Mouse (Mus musculus) layer of hippocampus, postnatal 36 days (tissue): ENCODE measurements around the gene Odaph. TPM values are rescaled to one million over a fixed set of nuclear protein-coding genes. Genes with fewer than 3 reads are reported as not detected.
"Not testable (repeated sequence)": the region's sequence is repeated elsewhere in the genome, so short reads cannot be mapped to it uniquely, and the experiment has no call there.

ENCODE experiments used
- DNase-seq, 2 experiments: peaks; one replicate each; pipeline ENCODE4 v3.0.0; 2022
- total RNA-seq, 2 experiments: library from RNA; stranded (reverse); gene quantifications; 2 replicates each; pipeline ENCODE4 v1.2.3; 2021

Odaph gene
- not detected for total RNA-seq

DNA sequence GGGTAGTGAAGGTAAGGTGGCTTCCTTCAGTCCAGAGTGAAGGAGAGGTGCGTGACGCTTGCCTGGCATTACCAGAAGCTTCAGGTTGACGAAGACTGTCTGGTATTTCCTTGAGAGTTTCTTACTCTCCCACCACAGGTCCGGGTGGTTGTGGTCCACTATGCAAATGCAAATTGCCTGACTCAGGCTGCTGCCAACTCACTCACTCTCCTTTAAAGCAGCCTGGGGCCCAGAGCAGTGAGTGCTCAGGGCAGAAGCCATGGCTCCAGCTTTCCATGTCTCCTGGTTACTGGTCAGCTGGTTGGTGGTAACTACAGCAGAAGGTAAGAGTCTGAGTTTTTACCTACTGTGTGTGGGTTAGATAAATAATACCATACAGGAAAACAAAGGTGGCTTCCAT is at the start of gene Odaph:
TSS of gene Odaph (plus strand) at position 240 of the 400 bp plus-strand sequence.
- DNase-seq = no peak

DNA sequence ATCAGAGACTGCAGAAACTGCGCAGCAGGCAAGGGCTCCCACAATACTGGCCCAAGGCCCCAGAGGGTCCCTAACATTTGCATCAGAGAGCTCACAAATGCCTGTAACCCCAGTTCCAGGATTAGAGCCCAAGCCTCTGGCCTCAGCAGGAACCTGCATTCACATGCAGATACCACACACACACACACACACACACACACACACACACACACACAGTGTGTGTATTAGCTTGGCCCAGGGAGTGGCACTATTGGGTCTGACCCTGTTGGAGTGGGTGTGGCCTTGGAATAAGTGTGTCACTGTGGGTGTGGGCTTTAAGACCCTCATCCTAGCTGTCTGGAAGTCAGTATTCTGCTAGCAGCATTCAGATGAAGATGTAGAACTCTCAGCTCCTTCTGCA is 41.7 kb upstream of the Odaph start:
- DNase-seq = not testable (repeated sequence)

DNA sequence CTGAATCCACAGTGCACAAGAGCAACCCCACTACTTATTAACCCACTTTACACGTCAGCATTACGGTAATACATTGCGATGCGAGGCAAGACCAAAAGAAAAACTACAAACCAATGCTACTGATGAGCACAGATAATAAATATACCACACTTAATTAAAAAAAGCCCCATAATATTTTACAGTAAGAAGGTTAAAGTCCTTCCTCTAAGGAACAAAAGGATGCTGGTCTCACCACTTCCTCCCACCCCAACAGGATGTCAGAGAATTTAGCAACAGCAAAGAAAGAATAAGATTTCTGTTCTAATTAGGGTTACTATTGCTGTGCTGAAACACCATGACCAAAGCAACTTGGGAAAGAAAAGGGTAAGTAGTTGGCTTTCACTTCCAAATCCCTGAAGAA is 40.3 kb upstream of the Odaph start:
- no peak for DNase-seq

DNA sequence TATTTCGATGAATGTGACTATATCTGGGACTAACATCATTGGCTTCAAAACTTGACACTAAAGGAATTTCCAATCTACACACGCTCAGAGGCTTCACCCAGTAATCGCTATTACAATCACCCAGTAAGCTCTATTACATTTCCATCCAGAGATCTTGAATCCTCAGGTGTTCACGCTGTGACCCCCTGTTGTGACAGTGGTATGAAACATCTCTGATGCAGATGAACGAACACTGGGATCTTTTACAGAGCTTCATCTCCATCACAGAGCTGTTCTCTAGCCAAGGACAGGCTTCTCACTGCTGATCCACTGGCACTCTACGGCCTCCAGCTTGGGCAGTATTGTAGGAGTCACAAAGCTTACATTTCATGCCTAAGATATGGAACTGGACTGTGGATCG is 37.8 kb upstream of the Odaph start:
- no peak for DNase-seq

DNA sequence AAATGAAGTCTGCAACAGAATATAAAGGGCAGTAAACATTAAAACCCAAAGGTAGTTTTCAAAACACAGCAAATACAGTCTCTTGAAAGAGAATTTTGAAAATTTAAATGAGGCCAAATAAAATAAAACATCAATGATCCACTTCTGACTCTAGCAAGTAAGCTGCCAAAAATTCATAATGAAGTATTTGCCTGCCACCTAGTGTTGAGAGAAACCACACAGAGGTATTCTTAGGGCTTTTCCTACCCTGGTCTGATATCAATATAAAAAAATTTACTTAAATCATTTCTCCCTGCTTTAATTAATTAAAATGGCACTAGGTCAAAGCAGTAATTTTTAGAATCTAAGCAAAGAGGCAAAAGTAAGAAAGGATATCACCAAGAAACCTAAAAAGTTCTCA is 35.9 kb upstream of the Odaph start:
- DNase-seq = no peak

DNA sequence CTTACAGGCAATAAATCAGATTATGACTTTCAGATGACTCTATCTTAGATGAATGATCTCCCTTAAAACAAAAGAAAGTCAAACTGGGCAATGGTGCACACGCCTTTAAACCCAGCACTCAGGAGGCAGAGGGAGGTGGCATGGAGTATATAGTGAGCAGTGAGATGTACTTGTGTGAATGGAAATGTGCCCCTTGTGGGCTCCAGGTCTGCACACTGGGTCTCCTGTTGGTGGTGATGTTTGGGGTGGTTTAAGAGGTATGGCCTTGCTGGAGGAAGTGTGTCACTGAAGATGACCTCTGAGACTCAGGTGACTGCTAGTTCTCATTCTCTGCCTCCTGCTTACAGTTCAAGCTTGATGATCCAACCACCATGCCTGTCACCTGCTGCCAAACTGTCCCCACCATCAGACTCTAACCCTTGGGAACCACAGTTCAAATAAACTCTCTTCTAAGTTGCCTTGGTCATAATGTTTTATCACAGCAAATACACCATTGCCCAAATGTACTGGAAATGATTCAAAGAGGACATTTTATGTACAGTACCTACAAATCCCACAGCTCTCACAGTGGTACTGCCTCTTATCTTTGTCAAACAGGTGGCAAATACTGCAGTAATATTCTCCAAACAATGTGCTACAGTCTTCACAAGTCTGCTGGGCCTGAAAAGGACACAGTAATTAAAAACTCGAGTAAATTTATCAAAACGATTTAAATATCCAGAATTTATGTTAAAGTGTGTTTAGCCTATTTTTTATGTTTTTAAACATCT is 30.1 kb upstream of the Odaph start:
- DNase-seq = no peak

DNA sequence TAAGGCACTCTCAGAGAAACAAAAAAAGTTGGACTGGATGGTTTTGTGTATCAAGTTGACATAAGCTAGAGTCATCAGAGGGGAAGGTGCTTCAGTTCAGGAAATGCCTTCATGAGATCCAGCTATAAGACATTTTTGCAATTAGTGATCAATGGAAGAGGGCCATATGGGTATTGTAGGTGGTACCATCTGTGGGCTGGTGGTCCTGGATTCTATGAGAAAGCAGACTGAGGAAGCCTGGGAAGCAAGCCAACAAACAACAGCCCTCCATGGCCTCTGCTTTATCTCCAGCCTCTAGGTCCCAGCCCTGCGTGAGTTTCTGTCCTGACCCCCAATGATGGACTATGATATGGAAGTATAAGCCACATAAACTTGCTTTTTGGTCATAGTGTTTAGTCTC is 28.2 kb upstream of the Odaph start:
- peak in 1 of 2 experiments; percentile 27 for DNase-seq

DNA sequence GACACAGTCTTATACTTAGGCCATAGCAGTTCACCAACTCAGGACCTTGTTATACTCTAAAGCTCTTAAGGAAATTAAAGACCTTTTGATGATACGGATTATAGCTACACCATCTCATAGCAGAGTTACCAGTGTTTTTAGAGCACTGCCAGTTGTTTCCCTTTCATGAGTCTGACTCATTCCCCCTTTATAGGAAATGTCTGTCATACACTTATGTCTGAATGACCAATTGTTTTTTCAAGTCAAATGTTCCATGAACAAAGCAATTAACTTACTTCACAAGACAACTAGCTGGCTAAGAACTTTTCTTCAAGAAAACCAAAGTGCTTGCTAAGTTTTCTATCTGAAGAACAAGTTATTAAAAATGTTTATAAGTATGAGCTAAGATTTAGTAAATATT is 27.3 kb upstream of the Odaph start:
- DNase-seq = no peak

DNA sequence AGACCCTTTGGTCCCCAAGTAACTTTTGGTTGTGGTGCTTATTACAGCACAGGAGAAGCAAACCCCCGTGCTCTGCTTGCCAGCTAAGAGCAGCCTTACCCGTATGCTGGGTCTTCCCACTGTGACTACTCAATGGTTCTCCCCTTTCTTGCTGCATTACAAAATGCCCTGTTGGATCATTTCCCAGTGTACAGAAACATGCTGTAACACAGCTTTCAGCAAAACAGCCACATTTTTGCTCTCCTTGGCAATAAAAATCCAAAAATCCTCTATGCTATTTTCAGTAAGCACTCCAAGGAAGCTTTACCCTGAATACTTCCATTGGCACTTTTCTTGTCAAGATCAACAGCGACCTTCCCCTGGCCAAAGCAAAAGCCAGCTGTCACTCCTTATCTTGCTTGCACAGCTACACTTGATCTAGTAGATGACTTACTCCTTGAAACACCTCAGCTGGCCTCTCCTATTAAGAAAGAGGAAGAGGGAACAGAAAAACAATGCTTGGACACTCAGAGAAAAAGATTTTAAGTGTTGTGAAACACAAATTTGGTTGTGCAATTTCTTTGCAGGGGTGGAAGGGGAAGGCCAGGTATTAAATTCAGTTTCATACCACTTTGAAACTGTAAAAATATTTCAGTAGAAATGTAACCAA is 26.5 kb upstream of the Odaph start:
- DNase-seq = peak; percentile 27 to 33

DNA sequence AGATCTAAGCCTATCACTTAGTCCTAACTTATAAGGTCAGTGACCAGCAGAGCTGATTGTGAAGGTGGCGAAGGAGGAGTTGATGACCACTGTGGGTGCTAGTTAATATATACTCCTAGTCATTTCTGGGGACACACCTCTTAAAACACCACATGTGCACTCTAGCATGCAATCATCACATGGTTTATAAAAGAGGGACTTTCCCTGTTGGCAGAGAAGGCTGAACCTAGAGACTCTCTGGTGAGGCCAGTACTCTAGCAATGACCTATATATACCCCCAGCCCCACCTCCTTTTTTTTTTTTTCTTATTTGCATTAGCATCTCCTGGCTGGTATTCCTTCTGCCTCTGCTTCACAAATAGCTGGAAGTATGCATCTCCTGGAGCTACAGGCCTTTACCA is 25.9 kb upstream of the Odaph start:
- DNase-seq = no peak

DNA sequence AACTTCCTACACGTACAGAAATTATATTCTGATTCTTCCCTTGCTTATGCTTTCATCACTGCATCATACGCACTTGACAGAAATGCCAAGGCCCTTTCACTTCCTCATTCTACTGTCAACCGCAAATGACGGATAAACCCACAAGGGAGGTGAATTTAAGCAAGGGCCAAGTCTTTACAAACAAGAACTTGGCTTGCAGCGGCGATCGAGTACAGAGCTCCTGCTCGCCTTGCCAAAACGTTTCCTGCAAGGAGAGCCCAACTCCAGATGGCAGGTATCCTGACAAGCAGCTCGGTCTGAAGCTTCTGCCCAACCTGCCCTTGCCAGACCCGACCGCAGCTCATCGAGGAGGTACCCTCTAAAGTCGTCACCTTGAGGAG is 25.0 kb upstream of the Odaph start:
- no peak for DNase-seq

DNA sequence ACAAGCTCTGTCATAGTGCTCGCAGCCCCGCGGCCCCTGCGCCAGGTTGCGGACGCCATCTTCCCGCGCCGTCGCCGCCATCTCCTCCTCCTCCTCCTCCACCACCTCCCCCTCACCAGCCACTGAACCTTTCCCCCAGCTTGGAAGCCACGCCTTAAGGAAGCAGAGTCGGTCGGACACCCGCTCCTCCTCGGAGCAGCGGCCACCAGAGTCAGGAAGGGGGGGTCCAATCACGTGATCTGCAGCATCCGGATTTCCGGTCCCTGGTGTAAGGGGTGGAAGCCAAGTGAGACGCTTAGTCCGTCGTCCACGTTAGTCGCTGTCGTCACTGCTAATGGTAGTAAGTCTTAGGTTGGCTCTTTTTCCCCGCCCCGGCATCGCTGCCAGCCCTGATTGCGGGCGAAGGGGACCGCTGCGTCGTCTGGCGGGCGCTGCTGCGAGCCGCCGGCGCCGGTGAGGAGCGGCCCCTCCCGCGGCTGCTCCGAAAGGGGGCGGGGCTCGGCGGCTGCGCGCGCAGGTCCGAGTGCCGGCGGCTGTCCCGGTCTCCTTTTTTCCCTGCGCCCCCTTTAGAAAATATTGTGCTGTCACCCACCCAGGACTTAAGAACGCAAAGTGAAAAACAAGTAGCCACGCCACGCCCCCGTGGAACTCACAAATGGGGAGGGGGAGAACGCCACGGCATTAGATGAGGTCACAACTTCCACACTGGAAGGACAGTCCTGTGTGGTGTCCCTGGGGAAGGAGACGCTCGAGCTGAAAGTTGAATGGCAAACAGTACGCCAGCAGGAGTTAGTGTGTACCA is 24.4 kb upstream of the Odaph start, which contains the start of gene Rchy1:
TSS of gene Rchy1 (minus strand) at position 430 of the 802 bp plus-strand sequence.
- DNase-seq = peak; percentile 88 to 89

DNA sequence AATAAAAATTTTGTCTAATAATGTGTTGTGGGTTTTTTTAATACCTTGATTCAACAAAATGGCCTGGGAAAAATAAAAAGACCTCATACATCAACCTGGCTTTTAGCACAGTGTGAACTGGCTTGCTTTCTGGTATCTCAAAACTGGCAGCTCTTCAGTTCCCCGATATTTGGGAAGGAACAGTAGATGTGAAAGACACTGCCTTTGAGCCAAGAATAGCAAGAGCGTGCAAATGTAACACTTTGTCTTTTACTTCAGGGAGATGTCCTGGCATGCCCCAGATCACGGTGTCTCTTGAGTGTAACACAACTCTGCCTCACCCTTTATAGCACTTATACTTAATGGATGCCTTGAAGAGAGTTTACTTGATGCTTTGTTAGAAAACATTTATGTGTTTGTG is 15.2 kb upstream of the Odaph start:
- no peak for DNase-seq

DNA sequence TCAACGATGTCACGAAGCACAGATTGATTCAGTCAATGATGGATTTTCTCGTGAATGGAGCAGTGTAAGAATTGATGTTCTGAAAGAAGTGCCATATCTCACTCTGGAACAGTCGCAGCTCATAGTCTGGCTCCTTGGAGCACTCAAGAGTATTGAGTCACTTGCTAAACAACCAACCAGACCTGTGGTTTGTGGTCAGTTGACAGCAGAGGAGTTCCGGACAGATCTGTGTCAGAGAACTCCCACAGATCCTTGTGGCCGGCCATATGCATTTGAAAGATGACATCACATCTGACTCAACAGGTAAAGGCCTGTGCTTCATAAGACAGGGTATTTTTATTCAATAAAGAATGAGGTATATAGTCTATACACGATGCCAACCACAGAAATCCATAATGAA is 13.3 kb upstream of the Odaph start:
- no peak for DNase-seq

DNA sequence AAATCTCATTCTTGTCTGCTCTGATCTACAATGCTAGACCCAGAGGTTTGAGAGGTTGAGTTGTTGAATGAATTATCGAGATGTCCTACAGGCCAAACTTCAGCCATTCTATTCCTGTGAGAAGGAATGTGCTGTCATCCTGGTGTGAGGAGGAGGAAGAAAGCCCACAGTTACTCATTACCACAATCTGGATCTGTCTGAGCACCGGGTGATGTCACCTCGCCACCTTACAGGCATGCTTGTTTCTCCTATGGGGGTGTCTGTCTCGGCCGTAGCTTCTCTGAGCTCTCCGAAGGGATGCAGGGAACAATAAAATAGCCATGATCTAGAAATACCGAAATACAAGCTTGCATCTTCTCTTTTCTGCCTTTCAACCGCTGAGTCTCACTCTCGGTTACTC is 11.5 kb upstream of the Odaph start:
- no peak for DNase-seq

DNA sequence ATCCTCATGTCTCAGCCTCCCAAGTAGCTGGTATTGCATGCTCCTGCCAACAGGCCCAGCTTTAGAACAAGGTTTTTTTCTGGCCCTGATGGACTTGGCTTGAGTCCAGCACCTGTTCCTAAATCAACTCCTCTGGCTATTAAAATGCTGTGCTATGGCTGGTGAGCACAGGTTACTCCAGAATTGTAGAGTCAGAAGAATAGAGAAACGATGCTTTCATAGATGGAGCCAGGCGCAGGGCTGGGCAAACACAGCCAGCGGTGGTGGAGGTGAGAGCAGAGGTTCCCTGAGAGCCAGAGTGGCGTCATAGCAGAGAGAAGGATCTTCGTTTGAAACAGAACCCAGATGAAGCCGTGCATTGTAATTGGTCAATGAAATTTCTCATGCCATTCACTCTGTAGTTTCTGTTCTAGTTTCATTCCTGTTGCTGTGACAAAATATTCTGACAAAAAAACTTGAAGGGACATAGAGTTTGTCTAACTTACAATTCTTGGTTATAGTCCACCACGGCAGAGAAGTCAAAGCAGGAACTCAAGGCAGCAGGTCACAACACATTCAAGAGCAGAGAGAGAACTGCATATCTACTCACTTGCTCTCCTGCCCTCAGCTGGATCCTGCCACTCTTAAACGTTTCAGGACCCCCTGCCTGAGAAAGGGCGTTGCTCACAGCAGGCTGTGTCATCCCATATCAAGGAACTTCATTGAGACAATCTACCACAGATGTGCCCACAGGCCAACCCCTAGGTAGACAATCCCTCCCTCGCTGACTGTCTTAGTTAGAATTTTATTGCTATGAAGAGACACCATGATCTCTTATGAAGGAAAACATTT is 10.5 kb upstream of the Odaph start:
- DNase-seq = no peak

DNA sequence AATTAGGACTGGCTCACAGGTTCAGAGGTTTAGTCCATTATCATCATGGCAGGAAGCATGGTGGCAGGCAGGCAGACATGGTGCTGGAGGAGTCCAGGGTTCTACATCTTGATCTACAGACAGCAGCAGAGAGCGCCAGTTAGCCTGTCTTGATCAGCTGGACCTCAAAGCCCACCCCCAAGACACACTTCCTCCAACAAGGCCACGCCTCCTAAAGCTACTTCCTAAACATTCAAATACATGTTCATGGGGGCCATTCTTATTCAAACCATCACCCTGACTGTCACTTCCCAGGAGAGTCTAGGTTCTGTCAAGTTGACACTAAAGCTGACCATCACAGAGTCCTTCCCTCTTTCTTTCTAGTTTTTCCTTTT is 9.9 kb upstream of the Odaph start:
- no peak for DNase-seq

DNA sequence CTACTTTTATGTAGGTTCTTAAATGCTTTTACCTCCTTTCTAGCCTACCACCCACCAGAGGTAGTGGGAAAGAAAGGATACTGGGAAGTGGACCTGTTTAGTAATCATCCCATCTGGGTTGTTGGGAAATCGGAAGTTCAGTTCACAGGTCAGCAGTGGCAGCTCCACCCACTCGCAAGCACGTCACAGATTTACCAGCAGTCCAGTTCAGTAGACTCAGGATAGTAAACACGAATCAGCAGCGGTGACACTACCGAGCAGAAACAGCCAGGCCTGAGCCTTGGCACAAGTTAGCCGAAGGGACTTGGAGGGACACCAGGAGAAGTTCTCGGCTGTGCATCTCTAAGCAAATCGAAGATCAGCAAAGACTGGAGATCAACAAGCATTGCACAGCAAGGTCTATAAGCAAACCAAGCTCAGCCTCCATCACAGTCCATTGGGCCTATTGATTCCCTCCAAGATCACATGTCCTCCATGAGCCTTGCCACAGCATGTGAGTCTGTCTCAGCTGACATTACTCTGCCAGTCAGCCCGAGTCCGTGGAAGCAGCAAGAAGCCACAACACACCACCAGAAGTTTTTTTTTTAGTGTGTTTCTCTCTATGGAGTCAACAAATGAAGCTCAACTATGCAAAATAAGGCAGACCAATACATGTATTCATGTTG is 6.0 kb upstream of the Odaph start:
- no peak for DNase-seq

DNA sequence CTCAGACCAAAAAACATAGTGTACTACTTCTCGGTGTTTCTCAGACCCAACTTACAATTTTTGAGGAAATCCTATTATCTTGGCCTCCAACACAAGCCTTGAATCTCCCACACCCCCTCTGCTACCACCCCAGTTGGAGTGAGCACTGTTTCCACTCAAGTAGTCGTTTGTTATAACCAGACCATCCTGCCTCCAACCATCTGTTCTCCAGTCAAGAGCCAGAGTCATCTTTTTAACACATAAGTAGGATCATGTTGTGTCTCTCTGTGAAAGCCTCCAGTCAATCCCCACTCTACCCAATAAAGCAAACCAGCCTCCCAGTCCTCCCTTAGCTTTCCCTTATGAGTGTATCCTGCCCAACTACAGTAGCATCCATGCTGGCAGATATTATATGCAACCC is 3.8 kb upstream of the Odaph start:
- DNase-seq = no peak

DNA sequence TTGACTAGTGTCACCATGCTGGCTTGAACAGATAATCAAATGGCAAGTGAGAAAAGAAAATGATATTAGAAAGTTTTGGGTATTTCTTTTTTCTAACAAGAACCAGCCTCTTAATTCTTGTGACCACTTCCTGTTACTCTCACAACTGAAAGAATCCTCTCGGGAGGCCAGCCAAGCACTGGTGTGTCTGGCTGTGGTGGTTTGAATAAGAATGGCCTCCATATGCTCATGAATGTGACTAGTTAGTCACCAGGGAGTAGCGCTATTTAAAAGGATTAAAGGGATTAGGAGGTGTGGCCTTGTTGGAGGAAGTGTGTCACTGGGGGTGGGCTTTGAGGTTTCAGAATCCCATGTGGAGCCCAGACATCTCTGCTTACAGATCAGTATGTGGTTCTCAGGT is 1.6 kb upstream of the Odaph start:
- DNase-seq = no peak

DNA sequence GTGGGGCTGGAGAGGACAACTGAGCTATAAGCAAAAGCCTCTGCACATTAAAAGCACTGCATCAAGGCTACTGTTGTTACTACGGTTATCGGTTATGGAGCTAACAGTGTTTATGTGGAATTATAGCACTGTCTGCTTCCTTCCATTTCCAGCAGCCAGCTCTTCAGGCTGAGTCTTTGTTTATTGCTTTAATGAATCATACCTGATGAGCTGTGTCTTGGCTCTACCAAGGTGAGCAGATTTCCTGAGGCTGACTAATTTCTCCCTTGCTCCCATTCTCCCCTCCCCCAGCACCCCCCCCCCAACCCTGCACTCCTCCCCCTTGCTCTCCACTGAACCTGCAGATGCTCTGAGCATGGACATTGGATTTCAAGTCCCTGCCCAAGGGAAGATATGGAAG is 524 bp downstream of the Odaph start:
- no peak for DNase-seq

DNA sequence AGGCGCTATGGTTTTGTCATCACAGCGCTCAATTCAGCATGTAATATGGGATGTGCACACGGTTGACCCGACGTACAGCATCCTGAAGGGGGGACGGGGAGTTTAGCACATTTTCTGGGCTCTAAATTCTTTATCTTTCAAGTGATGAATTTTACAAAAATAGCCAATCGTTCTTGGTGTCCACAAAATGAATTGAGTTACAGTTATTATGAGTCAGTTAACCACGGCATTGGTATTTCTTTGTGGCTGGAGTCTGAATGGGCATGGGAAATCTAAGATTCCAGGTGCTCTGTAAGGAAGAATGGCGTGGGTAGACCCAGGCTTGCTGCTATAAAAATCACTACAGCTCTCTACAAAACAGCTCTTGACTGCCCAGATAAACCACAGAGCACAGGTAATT is 2.0 kb downstream of the Odaph start:
- DNase-seq = no peak
